Mouse (Mus musculus) midbrain, embryonic 12.5 days (tissue): ENCODE data around the gene Gas2l2. TPM values are rescaled to one million over a fixed set of nuclear protein-coding genes. Genes with fewer than 3 reads are reported as not detected.
A peak's percentile ranks its signal among the peaks of the same experiment; 100 is the strongest.

ENCODE experiments used
- ATAC-seq: fragments of 200-750 bp; cut with Nextera tagmentation; 2 replicates; pipeline ENCODE4 v1.8.0; 2017; ENCODE audit warnings: low read depth, moderate TSS enrichment, moderate library complexity; ENCODE audit not compliant: low FRiP score
- H3K27ac ChIP-seq: fragments of 300-500 bp; sonication (generic); replicated peaks from 2 replicates; pipeline ENCODE4 v1.5.1; 2016; ENCODE audit warnings: mild to moderate bottlenecking
- H3K27me3 ChIP-seq: fragments of 300-500 bp; sonication (generic); 2 replicates; pipeline ENCODE4 v1.6.1; 2016; ENCODE audit warnings: mild to moderate bottlenecking
- H3K36me3 ChIP-seq: fragments of 300-500 bp; sonication (generic); 2 replicates; pipeline ENCODE4 v1.6.1; 2016
- H3K4me1 ChIP-seq: fragments of 300-500 bp; sonication (generic); 2 replicates; pipeline ENCODE4 v1.6.1; 2016
- H3K4me2 ChIP-seq: fragments of 300-500 bp; sonication (generic); replicated peaks from 2 replicates; pipeline ENCODE4 v1.6.1; 2016; ENCODE audit warnings: mild to moderate bottlenecking, moderate library complexity
- H3K4me3 ChIP-seq: fragments of 300-500 bp; sonication (generic); 2 replicates; pipeline ENCODE4 v1.5.1; 2016; ENCODE audit warnings: mild to moderate bottlenecking
- H3K9ac ChIP-seq: fragments of 300-500 bp; sonication (generic); replicated peaks from 2 replicates; pipeline ENCODE4 v1.6.1; 2016; ENCODE audit warnings: mild to moderate bottlenecking, moderate library complexity
- H3K9me3 ChIP-seq: fragments of 300-500 bp; sonication (generic); 2 replicates; pipeline ENCODE4 v1.6.1; 2016; ENCODE audit warnings: mild to moderate bottlenecking
- WGBS: fragments of 180-500 bp; shearing (Covaris S2); methylation state at CpG from one replicate; pipeline ENCODE4 v1.1.7; 2016; 5-methylcytosine and 5-hydroxymethylcytosine counted together
- polyA plus RNA-seq: library from polyadenylated mRNA; unstranded; fragments of >200 nt; fragmentation: Nextera tagmentation; extraction: Ambion mirVana; gene quantifications from 2 replicates; pipeline ENCODE4 v1.2.1, GENCODE M21; 2016

The Gas2l2 gene
- polyA plus RNA-seq, 1 experiment from 2014 or later = not detected

GRCm38 (mm10) chr11:83409792-83410291 is 19.4 kb downstream of the Gas2l2 start:
- Histone ChIP-seq H3K4me1 (peaks cover 15% of the 10 kb centered on the region), H3K4me3 (peak overlapping the region; percentile 84), H3K36me3 (no peaks in the 10 kb centered on the region), H3K27me3 (peaks cover 15% of the 10 kb centered on the region), H3K27ac (peak overlapping the region; percentile 31; the same call in 1 of the 2 replicates), H3K9ac (peak overlapping the region; percentile 87), H3K4me2 (peak overlapping the region; percentile 89), H3K9me3 (no peaks in the 10 kb centered on the region)
- peak; percentile 67 for ATAC-seq
- under 1% methylated on average over 24 of the region's 40 CpGs for WGBS

DNA sequence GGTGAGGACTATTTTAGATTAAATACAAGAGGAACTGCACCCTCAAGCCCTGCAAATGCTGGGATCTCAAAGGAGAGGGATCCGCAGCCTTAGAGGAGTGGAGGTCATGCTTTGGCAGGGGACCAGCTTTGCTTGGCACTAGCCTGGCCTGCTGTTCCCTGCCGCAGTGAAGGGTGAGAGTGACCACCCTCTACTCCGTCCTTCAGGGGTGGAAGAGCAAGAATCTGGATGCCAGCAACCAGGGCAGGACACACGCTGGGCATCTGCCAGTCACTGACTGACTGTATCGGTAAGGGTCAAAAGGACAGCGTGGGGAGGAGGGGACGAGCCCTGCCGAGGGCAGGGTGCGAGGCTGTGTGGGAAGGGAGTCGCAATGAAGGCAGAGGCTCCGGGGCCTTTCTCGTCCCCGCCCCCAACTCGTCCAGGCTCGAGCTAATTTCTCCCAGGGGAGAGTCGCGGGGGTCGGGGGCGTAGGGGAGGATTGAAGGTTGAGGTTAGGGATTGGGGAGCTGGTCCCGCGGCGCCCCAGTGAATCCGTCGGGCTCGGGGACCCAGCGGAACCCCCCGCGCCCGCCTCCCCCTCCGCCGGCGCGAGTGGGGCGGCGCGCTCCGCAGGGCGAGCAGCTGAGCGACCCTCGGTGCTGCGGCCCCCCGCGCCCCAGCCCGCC is 20.0 kb downstream of the Gas2l2 start, which contains the start of gene Rasl10b:
Gene Rasl10b (plus strand): TSS at position 51 of the 668 bp plus-strand sequence.
- Histone ChIP-seq H3K27me3 (peaks cover 15% of the 10 kb centered on the region), H3K9ac (peak within 1 kb of the TSS; percentile 87), H3K9me3 (no peaks in the 10 kb centered on the region), H3K4me1 (peaks cover 15% of the 10 kb centered on the region), H3K27ac (peak within 1 kb of the TSS; percentile 31; the same call in 1 of the 2 replicates), H3K4me2 (peak within 1 kb of the TSS; percentile 89), H3K36me3 (no peaks in the 10 kb centered on the region), H3K4me3 (peak within 1 kb of the TSS; percentile 84)
- WGBS = under 1% methylated on average over 18 of the region's 44 CpGs
- peak; percentile 80 for ATAC-seq

GRCm38 (mm10) chr11:83408242-83408641 is 21.0 kb downstream of the Gas2l2 start:
- H3K4me2 ChIP-seq = no peak overlapping the region

DNA sequence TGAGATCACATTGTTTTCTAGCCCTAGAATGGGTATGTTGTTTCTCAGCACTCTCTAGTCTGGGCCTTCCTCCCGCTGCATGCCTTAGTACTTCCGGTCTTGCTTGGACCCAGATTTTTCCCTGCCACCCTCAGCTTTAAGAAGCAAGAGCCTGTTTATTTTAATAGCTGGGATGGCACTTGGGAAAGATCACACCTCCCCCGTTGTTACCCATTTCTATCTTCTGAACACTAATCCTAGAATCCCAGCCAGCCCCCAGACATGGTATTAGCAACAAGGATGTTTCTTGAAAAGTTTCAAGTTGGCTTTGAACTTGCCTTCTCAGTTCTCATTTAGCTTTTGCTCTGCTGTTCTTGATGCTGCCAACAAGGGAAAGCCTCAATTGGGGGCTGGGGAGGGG is 22.9 kb downstream of the Gas2l2 start:
- 68% methylated on average over 3 of the region's 3 CpGs for WGBS
- H3K9me3 ChIP-seq = no peaks in the 10 kb centered on the region
- ATAC-seq = no peak

More at GRCm38 (mm10) chr11:83408242-83408641, 21.0 kb downstream of the Gas2l2 start:
- peaks cover 15% of the 10 kb centered on the region for H3K4me1 ChIP-seq
- H3K27ac ChIP-seq = no peak overlapping the region
- 45% methylated on average over 8 of the region's 8 CpGs for WGBS
- no peak overlapping the region for H3K9ac ChIP-seq
- H3K36me3 ChIP-seq = peaks cover 8% of the 10 kb centered on the region; the same call in 1 of the 2 replicates
- no peaks in the 10 kb centered on the region for H3K9me3 ChIP-seq
- H3K4me3 ChIP-seq = no peak overlapping the region
- no peak for ATAC-seq
- peaks cover 15% of the 10 kb centered on the region for H3K27me3 ChIP-seq

GRCm38 (mm10) chr11:83403787-83404186 is 25.5 kb downstream of the Gas2l2 start:
- WGBS = 87% methylated on average over 7 of the region's 7 CpGs
- no peak overlapping the region for H3K9ac ChIP-seq
- no peak overlapping the region for H3K4me2 ChIP-seq
- peaks cover 26% of the 10 kb centered on the region for H3K36me3 ChIP-seq
- H3K4me3 ChIP-seq = no peak overlapping the region
- no peak overlapping the region for H3K27ac ChIP-seq
- ATAC-seq = no peak
- no peaks in the 10 kb centered on the region; the same call in 1 of the 2 replicates for H3K27me3 ChIP-seq
- peaks cover 1% of the 10 kb centered on the region; the same call in 1 of the 2 replicates for H3K4me1 ChIP-seq
- H3K9me3 ChIP-seq = no peaks in the 10 kb centered on the region

More for the DNA sequence above, 22.9 kb downstream of the Gas2l2 start:
- Histone ChIP-seq H3K4me1 (peaks cover 15% of the 10 kb centered on the region), H3K27ac (no peak overlapping the region), H3K36me3 (peaks cover 20% of the 10 kb centered on the region), H3K4me2 (no peak overlapping the region), H3K27me3 (peaks cover 7% of the 10 kb centered on the region; the same call in 1 of the 2 replicates), H3K4me3 (no peak overlapping the region), H3K9ac (no peak overlapping the region)

- peaks cover 42% of the 10 kb centered on the region for H3K36me3 ChIP-seq
- peaks cover 13% of the 10 kb centered on the region for H3K4me1 ChIP-seq
- no peak overlapping the region for H3K4me3 ChIP-seq
- H3K9me3 ChIP-seq = no peaks in the 10 kb centered on the region
- no peak overlapping the region for H3K27ac ChIP-seq
- ATAC-seq = no peak
- 90% methylated on average over 5 of the region's 5 CpGs for WGBS
- H3K9ac ChIP-seq = no peak overlapping the region
- no peak overlapping the region for H3K4me2 ChIP-seq
- no peaks in the 10 kb centered on the region for H3K27me3 ChIP-seq
These were observed 30.5 kb downstream of the Gas2l2 start for GRCm38 (mm10) chr11:83398724-83399123.

DNA sequence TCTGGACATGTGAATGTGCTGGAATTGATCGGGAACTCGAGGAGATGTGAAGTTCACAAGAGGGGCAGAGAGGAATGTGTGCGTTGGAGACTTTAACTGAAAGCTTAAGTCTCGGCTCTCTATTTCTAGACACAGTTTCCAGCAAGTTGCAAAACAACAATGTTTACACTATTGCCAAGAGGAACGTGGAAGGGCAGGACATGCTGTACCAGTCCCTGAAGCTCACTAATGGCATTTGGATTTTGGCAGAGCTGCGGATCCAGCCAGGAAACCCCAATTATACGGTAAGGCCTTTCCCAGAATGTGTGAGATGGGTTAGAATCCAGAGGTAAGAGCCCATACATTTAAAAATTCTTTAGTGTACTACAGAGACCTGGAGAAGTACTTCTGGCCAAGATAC is 31.6 kb downstream of the Gas2l2 start:
- Histone ChIP-seq H3K27me3 (no peaks in the 10 kb centered on the region), H3K4me3 (no peak overlapping the region), H3K36me3 (peaks cover 42% of the 10 kb centered on the region), H3K27ac (no peak overlapping the region), H3K4me2 (no peak overlapping the region), H3K9ac (no peak overlapping the region), H3K4me1 (peaks cover 13% of the 10 kb centered on the region), H3K9me3 (no peaks in the 10 kb centered on the region)
- ATAC-seq = no peak
- 92% methylated on average over 7 of the region's 7 CpGs for WGBS

DNA sequence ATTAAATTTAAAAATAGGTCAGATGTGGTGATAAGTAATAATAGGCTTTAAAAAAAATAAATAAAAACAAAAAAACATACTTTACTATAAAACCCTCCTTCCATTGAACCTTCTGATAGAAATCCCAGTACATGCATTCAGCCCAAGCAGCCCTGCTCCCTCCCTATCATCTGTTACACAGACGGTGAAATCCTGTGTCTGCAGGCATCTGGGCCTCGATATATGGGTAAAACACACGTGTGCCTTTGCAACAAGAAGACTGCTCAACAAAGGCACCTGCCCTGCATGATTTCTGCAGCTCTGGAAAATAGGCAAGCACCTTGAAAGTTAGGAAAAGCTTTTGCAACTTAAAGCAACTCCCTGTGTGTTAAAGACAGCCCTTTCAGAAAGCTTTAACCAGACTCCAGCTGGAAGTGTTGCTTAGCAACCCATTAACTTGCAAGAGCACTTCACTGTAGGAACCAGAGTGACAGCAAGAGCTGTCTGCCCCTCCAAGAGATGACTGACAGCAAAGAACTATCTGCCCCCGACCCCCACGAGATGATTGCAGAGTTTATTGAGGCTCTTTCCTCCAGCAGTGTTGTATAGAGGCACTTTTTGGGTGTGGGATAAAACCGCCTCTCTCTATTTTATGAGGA is 34.3 kb downstream of the Gas2l2 start:
- H3K27me3 ChIP-seq = no peaks in the 10 kb centered on the region
- WGBS = 18% methylated on average over 6 of the region's 6 CpGs
- no peak; the same call in 1 of the 2 replicates for ATAC-seq
- H3K4me3 ChIP-seq = no peak overlapping the region
- H3K36me3 ChIP-seq = peaks cover 62% of the 10 kb centered on the region
- H3K4me2 ChIP-seq = peak overlapping the region; percentile 25; the same call in 1 of the 2 replicates
- H3K9me3 ChIP-seq = no peaks in the 10 kb centered on the region
- H3K4me1 ChIP-seq = peaks cover 13% of the 10 kb centered on the region
- no peak overlapping the region for H3K9ac ChIP-seq
- peak overlapping the region; percentile 60; the same call in 1 of the 2 replicates for H3K27ac ChIP-seq

DNA sequence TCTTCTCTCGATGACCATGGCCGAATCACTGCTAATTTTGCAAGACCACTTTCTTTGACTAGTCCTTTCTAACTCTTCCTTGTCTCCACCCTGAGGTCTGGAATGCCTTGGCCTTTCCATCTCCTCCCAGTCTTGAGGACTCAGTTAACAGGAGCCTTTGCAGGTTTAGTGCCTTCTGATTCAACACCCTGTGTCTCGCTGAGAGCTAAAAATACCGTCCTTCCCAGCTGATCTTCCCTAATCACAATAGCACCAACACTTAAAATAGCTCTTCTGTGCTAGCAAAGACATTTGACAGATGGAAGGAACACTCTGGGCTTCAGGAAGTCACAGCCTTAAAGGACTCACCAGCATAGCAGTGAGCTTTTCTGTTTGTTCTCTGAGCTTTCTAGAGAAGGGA is 36.2 kb downstream of the Gas2l2 start:
- Histone ChIP-seq H3K36me3 (peaks cover 59% of the 10 kb centered on the region), H3K4me2 (no peak overlapping the region), H3K9me3 (no peaks in the 10 kb centered on the region), H3K27ac (no peak overlapping the region), H3K4me1 (peaks cover 13% of the 10 kb centered on the region), H3K4me3 (no peak overlapping the region), H3K27me3 (no peaks in the 10 kb centered on the region), H3K9ac (no peak overlapping the region)
- ATAC-seq = no peak
- 95% methylated on average over 4 of the region's 4 CpGs for WGBS

DNA sequence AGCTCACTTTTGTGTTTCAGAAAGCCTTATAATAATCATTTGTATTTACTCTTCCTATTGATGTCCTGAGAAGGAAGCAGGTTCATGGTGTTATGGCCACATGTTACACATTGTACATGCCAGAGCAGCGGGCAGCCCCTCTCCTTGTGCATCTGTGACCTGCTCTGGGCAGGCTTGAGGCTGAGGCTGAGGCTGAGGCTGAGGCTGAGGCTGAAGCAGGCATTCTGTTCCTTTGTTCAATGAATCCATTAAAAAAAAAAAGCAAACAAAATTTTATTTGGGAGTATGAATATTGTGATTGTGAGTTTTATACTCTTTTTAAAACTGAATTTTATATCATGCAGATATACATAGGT is 45.7 kb downstream of the Gas2l2 start:
- Histone ChIP-seq H3K9me3 (no peaks in the 10 kb centered on the region), H3K4me3 (no peak overlapping the region), H3K27ac (no peak overlapping the region), H3K4me1 (peaks cover 10% of the 10 kb centered on the region; the same call in 1 of the 2 replicates), H3K9ac (no peak overlapping the region), H3K4me2 (no peak overlapping the region), H3K27me3 (no peaks in the 10 kb centered on the region), H3K36me3 (peaks cover 17% of the 10 kb centered on the region)
- ATAC-seq = no peak
- 100% methylated on average over 1 of the region's 1 CpGs for WGBS

GRCm38 (mm10) chr11:83382876-83383531 is 46.3 kb downstream of the Gas2l2 start:
- H3K4me1 ChIP-seq = peaks cover 10% of the 10 kb centered on the region; the same call in 1 of the 2 replicates
- WGBS = 66% methylated on average over 9 of the region's 9 CpGs
- H3K9me3 ChIP-seq = no peaks in the 10 kb centered on the region
- H3K4me2 ChIP-seq = no peak overlapping the region
- no peak overlapping the region for H3K4me3 ChIP-seq
- H3K27ac ChIP-seq = no peak overlapping the region
- H3K9ac ChIP-seq = no peak overlapping the region
- no peak for ATAC-seq
- no peaks in the 10 kb centered on the region for H3K27me3 ChIP-seq
- peaks cover 16% of the 10 kb centered on the region for H3K36me3 ChIP-seq
